Mouse (Mus musculus): ENCODE data around the gene 4921539E11Rik. TPM values are rescaled to one million over a fixed set of nuclear protein-coding genes. Genes with fewer than 3 reads are reported as not detected.

The 4921539E11Rik gene
- polyA plus RNA-seq, 2 experiments from 2014 or later, result not detected

DNA sequence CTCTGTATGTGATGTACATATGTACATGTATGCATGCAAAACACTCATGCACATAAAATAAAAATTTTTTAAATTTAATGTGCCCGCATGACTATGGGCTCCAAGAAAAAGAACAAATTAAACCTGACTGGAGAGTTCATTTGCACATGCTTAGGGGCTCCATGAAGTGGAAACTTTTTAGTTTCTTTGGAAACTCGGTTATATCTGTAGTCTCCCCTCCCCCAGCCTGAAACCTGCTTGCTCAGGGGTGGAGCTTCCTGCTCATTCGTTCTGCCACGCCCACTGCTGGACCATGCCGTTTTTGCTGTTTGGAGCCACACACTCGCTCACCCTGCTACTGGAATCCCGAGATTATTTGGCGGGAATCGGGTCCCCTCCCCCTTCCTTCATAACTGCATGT lies 67.8 kb downstream of the 4921539E11Rik start:
- ATAC-seq, result peak; percentile 13

DNA sequence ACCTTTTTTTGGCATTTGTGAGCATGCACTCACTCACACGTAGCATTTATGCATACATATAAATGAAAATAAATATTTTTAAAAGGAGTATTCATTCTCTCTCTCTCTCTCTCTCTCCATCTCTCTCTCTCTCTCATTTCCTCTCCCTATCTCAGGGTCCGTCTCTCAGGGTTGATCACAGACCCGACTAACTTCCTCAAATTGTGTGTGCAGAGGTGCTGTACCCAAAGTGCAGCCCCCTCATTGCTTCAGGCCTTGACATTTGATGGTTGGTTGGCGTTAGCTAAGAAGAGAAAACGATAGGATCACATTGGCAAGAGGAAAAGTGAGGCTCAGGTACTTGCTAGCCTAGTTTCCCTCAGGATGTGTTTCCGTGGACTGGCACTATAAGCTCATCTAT lies 68.9 kb downstream of the 4921539E11Rik start:
- no peak for ATAC-seq

DNA sequence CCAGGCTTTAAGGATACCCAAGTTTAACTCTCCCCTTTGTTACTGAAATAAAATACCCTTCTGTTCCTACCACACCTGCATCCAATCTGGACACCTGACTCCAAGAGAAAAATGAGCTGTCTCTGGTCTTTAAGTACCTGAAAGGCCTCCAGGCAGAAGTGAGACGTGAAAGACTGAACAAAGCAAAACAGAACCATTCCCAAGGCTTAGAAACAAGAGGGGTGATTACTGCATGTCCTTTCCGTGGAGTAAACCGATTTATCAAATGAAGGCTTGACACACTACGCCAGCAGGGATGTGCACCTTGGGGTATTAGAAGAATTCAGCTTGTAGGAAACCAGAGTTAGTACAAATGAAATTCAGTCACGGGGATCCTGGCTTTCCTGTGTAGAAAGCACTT lies 71.7 kb downstream of the 4921539E11Rik start:
- no peak for ATAC-seq

DNA sequence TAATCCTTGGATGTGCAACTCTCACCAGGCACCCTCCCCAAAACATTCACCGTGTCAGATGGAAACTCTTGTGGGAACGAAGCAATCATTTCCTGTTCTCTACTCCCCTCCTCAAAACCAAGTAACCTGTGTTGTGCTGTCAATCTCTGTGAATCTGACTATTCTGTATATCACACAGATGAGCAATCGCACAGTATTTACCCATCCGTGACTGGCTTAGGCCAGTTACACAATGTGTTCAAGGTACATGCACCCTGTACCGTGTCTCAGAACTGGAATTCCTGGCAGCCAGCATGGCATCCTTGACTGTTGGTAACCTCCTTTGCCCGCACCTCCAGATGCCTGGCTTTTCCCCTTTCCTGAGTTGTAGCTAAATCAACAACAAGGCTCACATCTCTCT lies 74.6 kb downstream of the 4921539E11Rik start:
- ATAC-seq, result peak; percentile 56

DNA sequence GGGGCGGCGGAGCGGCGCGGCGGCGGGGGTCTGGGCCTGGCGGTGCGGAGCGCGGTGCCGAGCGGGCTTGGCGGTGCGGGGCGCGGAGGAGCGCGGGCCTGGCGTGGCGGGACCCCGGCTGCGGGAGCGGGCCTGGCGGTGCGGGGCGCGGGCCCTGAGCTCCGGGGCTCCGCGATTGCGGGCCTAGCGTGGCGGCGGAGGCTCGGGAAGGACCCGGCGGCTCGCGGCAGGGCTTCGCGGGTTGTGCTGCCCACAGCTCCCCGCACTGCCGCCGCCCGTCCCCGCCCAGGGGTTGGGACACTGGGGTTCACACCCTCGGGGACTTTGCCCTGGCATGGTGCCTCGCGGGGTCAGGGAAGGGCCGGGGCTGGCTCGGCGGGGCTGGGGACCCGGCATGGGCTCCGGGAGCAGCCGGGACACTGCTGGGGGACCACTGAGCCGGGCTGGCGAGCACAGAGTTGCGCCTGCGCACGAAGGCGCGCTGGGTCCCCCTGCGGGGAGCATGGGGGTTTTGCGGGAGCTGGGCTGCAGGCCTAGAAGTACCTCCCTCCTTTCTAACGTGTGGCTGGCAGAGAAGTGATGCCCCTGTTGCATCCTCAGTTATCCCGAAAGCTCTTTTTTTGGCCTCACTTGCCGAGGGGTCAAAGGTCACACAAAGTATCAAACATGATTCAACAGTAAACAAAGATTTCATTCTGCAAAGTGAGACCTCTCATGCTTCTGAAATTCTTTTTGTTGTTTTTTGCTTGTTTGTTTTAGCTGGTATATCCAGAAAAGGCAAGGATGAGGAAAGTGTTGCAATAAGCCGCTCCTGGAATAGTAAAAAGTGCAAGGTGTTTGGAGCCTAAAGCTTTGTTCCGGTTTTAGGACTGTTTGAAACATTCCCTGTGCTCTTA lies 75.5 kb downstream of the 4921539E11Rik start, which contains the start of gene Slc35d1:
Slc35d1 (minus strand) TSS at position 240 of the 896 bp plus-strand sequence.
- ATAC-seq, result peak; percentile 42

DNA sequence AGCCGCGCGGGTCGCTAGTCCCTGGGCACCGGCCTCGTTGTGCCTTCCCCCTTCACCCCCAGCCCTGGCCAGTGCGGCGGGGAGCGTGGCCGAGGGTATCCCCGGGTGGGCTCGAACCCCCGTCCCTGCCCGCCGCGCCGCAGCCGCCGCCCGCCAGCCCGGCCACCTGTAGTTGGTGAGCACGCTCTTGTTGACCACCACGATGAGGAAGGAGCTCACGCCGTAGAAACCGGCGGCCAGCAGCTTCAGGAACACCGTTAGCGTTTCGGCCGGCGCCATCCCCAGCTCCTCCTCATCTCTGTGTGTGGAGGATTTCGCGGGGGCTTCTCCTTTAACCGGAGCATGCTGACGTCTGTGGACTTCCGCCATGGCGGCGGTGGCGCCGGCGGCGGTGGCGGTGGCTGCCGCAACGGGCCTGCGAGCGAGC lies 76.2 kb downstream of the 4921539E11Rik start:
- peak; percentile 71 for ATAC-seq

DNA sequence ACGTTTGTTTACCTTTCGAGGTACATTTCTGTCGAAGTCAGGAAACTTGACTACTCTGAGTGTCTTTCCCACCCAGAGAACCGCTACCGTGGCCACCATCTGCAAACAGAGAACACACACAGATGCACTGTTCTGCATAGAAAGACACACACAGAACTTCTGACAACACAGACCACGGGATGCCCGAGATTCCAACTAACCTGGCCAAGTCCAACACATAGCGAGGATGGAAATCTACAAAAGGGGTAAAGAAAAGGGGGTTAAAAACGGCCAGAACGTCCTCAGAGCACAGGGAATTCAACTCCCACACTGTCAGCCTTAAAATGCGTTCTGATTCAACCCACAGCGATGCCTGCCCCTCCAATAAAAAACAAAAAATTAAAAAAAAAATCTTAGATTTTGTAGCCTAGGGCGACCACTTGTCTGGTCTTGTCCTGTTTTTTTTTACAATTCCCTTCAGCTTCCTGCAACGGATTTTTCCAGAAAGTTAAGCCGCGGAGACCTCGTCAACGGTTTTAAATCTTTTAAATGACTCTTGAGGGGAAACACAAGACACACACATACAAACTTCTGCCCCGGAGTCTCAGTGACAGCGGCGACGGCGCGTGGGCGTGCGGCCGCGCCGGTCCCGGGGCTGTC lies 76.7 kb downstream of the 4921539E11Rik start:
- peak; percentile 32 for ATAC-seq

DNA sequence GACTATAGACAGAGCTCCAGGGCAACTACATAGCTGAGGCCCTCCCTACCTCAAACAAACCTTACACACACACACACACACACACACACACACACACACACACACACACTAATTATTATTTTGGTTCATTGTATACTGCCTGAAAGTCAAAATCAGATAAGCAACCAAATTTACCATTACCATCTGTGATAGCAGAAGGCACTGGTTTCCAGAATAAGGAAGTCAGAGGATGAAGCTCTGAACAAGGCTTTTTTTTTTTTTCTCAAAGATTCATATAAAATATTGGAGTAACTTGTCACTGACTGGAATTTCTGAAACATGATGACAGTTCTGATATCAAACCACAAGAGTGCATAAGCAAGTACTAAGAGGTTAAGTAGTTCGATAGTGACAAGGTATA lies 82.1 kb downstream of the 4921539E11Rik start:
- ATAC-seq, result no peak

DNA sequence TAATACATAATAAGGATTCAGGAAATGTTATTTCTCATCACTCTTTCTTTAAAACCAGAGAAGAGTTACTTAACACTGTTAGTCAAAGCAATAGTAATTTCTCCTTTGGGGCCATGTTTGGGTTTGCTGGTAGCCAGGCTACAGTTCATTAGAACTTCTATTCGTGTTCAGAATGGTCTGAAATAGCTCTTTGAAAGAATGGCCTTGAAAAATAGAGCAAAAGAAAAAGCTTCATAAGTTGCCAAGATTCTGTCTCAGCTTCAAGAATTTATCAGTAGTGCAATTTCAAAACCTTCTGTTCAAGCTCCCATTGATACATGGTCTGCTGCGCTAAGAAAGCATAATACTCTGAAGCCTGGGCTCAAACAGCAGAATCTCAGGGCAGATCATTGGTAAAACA lies 87.0 kb downstream of the 4921539E11Rik start:
- ATAC-seq, result no peak

DNA sequence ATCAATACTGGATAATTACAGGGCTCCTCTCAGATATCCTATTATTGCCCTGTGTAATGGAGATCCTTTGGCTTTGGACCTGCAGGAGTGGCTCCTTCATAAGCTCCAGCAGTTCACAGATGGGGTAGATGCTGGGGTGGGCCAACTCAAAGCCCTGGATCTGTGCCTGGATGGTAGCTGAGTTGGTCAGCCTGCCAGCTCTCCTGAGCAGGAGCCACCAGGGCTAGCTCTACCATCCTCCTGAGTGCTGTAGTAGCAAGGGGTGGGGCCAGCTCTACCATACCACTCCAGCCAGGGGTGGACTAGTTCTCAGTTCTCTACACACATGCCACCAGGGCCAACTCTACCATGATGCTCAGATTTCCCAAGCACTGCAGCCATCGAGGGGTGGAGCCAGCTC lies 90.6 kb downstream of the 4921539E11Rik start:
- ATAC-seq, result no peak

DNA sequence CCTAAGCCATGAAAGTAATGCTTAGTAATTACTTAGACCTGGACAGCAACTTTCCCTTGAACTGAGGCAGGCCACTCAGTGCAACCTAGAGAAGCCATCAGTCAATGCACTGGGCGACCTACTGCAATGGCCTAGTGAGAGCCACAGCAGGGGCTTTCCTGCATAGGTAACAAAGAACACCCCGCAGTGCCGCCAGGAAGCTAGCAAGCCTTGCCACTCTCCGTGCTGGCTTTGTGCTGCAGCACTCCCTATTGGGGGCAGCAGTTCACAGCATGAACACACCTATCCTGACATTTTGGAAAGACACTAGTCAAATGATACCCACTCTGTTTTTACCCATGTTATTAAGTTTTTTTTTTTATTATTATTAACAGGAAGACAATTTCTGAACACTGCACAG lies 91.6 kb downstream of the 4921539E11Rik start:
- ATAC-seq, result no peak

DNA sequence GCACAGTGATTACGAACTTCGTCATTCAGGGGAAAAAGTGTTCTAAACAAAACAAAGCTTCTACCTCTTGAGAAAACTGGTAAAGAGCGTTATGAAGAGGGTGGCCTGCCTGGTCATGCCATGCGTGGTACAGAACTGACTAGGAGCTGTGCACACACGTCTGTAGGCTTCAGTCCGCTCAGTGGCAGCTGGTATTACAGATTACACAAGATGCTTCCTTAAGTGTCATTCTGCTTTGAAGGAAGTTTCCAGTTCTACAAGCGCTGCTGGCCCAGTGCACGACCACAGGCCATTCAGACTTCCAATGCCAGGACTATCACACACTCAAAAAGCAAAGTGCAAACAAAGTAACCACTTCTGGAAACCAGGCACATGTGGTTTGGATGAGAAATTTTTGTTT lies 93.3 kb downstream of the 4921539E11Rik start:
- ATAC-seq, result no peak

DNA sequence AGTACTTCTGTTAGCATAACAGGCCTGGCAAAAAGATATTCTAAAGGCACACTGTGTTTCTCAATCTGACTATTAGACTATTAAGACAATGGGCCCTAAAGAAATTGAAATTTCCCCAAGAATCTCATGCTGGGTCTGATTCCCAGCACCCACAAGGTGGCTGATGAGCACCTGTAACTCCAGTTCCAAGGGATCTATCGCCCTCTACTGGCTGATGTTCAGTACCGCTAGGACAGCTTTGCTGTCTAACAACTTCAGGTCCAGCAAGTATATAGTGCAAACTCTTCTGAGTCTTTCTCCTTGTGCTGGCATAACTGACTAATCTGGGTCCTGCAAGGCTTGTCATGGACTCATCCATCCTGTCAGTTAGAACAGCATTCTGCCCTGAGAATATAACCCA lies 98.2 kb downstream of the 4921539E11Rik start:
- no peak for ATAC-seq

DNA sequence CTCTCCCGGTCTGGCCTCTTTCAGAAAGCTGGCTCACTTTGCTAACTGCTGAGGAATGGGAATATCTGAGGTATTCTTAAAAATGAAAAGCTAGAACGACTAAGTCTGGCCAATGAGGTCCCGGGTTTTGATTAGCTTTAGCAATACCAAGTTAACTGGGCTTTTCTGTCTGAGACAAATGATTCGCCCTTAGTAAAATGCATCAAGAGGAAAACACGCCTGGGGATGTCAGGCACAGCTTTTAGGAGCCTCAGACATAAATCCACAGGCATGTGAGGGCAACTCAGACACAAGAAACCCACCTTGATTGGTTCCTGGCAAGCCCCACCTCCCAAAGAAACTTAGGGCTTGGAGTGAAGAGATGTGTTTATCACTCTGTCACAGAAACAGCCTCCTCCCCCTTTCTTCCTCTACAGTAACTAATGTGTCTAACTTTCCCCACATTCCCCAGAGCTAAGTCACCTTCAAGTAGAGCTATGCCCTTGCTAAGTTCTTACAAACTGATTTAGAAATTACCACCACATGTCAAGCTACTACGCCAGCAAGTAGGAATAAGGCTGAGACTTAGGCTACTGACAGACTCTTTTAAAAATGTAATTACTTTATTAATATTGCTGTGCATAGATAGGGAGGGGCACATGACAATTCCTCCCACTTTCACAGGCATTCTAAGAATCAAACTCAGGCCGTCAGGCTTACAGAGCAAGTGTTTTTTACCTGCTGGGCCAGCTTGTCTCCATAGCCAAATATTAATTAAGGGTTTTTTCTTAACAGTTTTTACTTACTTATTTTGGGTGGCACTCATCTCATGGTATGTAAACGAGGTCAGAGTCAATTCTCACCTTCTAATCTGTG lies 101.7 kb downstream of the 4921539E11Rik start:
- ATAC-seq, result no peak

Other genes starting within 250 kb of the 4921539E11Rik start
- 10 to 100 TPM; 77.0 to 89.9 TPM for gene Mier1, start 176.5 kb downstream of the 4921539E11Rik start, polyA plus RNA-seq (2017; shearing (Covaris generic))
- 1 to 10 TPM; 3.2 to 3.4 TPM for gene Wdr78, start 176.3 kb downstream of the 4921539E11Rik start, polyA plus RNA-seq (2017; shearing (Covaris generic))
- 10 to 100 TPM; 45.3 to 48.8 TPM for gene Slc35d1, start 75.7 kb downstream of the 4921539E11Rik start, polyA plus RNA-seq (2017; shearing (Covaris generic))
- 10 to 100 TPM; 36.6 to 37.7 TPM for gene Oma1, start 22.9 kb upstream of the 4921539E11Rik start, polyA plus RNA-seq (2017; shearing (Covaris generic))

Measured in CD4-positive, CD25-positive, alpha-beta regulatory T cell, adult 4 months (primary cell).